Mouse (Mus musculus): ENCODE results near the gene Pex11g.

The Pex11g gene

GRCm38 (mm10) chr8:3414639-3415190 is 52.8 kb downstream of the Pex11g start:
- no peak for DNase-seq

- DNase-seq = no peak
Observed at GRCm38 (mm10) chr8:3412816-3413215, 54.7 kb downstream of the Pex11g start.

DNA sequence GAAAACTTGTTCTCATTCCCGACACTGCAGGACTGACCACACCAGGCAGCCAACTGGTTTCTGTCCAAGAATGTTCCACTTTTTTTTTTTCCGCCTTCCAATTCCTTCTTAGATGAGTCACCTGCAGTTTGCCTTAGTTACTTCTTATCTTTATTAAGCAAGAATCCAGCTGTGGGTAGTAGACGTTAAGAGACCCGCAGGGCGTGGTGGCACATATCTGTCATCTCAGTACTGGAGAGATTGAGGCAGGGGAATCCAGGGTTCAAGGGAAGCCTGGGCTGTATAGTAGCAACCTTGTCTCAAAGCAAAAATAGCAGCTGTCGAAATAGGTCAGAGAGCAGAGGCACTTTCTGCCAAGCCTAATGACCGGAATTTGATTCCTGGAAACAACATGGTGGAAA is 55.6 kb downstream of the Pex11g start:
- peak; percentile 20 for DNase-seq

- no peak for DNase-seq
Observed at GRCm38 (mm10) chr8:3411085-3411484, 56.4 kb downstream of the Pex11g start.

DNA sequence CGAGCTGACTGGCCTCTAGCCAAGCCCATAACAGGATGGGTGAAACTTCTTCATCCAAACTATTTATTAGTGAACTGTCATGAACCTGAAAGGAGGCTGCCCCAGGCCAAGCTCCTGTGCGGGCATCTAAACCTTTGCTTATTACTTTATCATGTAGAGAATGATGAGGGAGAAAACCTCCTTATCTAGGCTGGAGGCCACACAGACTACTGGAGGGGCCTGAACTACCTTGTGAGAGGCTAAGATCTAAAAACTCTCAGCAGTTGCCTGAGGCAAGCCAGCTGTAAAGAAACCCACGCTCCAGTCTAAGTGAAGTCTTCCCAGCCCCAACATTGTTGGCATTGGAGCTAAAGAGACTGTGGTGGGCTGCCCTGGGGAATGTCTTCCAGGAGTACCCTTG is 60.1 kb downstream of the Pex11g start:
- DNase-seq = no peak
